Mouse (Mus musculus): ENCODE data around the gene Mrvi1. TPM values are rescaled to one million over a fixed set of nuclear protein-coding genes. Genes with fewer than 3 reads are reported as not detected.

The Mrvi1 gene
- polyA plus RNA-seq, 1 experiment from 2014 or later = 0.79 TPM

DNA sequence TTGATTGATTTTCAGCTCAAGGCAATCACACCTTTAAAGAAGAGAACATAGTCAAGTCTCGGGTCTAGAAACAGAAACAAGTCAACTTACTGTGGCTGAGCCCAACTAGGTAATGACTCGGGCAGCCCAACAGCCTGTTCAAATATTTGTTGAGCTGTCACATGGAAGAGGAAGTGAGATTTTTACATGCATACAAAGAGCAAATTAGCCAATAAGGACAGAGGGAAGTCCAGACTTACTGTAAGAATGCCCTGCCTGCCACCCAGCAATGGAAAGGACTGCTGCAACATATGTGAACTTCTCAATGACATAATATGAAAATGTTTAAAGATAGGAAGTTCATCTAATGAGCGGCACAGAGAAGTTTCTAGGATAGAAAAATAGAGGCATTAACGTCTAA lies 141.9 kb downstream of the Mrvi1 start:
- WGBS = 84% methylated on average over 4 of the region's 4 CpGs
- H3K36me3 ChIP-seq (ENCODE audit: control insufficient read depth, insufficient read depth, low read length) = no peaks in the 10 kb centered on the region
- peaks cover 3% of the 10 kb centered on the region; the same call in 1 of the 2 replicates for H3K4me1 ChIP-seq (ENCODE audit: control insufficient read depth, insufficient read depth, low read length)
- no peak overlapping the region for H3K9ac ChIP-seq (replicated peaks; ENCODE audit: low read depth, low read length)
- ATAC-seq (ENCODE audit: low read depth) = no peak
- H3K4me3 ChIP-seq (ENCODE audit: low read depth, low read length) = no peak overlapping the region
- no peak overlapping the region for H3K27ac ChIP-seq (ENCODE audit: low read depth, low read length)
- no peak overlapping the region for H3K4me2 ChIP-seq (ENCODE audit: low read depth, low read length)
- no peaks in the 10 kb centered on the region for H3K9me3 ChIP-seq (ENCODE audit: control insufficient read depth, low read length)
- no peaks in the 10 kb centered on the region for H3K27me3 ChIP-seq (ENCODE audit: control insufficient read depth, insufficient read depth, low read length)

GRCm38 (mm10) chr7:110834522-110834921 lies 147.7 kb downstream of the Mrvi1 start:
- 48% methylated on average over 3 of the region's 3 CpGs for WGBS
- H3K4me1 ChIP-seq (ENCODE audit: control insufficient read depth, insufficient read depth, low read length) = no peaks in the 10 kb centered on the region
- no peak for ATAC-seq (ENCODE audit: low read depth)
- H3K9ac ChIP-seq (replicated peaks; ENCODE audit: low read depth, low read length) = no peak overlapping the region
- no peaks in the 10 kb centered on the region for H3K36me3 ChIP-seq (ENCODE audit: control insufficient read depth, insufficient read depth, low read length)
- no peak overlapping the region for H3K4me3 ChIP-seq (ENCODE audit: low read depth, low read length)
- no peaks in the 10 kb centered on the region for H3K9me3 ChIP-seq (ENCODE audit: control insufficient read depth, low read length)
- no peak overlapping the region for H3K27ac ChIP-seq (ENCODE audit: low read depth, low read length)
- no peaks in the 10 kb centered on the region for H3K27me3 ChIP-seq (ENCODE audit: control insufficient read depth, insufficient read depth, low read length)
- no peak overlapping the region for H3K4me2 ChIP-seq (ENCODE audit: low read depth, low read length)

DNA sequence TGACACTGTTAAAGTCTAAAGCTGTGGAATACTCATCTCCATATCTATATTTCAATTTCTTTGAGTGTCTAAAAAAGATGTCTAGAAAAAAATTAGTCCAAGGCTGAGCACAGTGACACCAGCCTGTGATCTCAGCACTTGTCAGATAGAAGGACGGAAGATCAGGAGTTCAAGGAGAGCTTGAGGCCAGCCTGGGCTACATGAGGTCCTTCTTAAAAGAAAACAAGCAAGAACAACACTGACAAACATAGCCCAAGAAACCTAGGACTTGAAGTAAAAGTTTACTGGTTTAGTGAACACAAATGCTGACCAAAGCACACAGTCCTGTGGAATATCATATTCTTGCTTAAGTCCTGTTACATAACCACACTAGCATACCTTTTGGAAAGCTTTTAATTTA lies 148.2 kb downstream of the Mrvi1 start:
- H3K4me3 ChIP-seq (ENCODE audit: low read depth, low read length) = no peak overlapping the region

GRCm38 (mm10) chr7:110833024-110833423 lies 149.2 kb downstream of the Mrvi1 start:
- WGBS = 100% methylated on average over 1 of the region's 1 CpGs
- Histone ChIP-seq H3K4me3 (ENCODE audit: low read depth, low read length) (no peak overlapping the region), H3K27ac (ENCODE audit: low read depth, low read length) (no peak overlapping the region), H3K9ac (replicated peaks; ENCODE audit: low read depth, low read length) (no peak overlapping the region), H3K9me3 (ENCODE audit: control insufficient read depth, low read length) (no peaks in the 10 kb centered on the region), H3K4me1 (ENCODE audit: control insufficient read depth, insufficient read depth, low read length) (no peaks in the 10 kb centered on the region), H3K4me2 (ENCODE audit: low read depth, low read length) (no peak overlapping the region), H3K36me3 (ENCODE audit: control insufficient read depth, insufficient read depth, low read length) (0 out of 2 replicates have a peak, but pooled peaks cover 4% of the 10 kb centered on the region), H3K27me3 (ENCODE audit: control insufficient read depth, insufficient read depth, low read length) (no peaks in the 10 kb centered on the region)
- no peak for ATAC-seq (ENCODE audit: low read depth)

More for the DNA sequence above, 148.2 kb downstream of the Mrvi1 start:
- no peaks in the 10 kb centered on the region for H3K27me3 ChIP-seq (ENCODE audit: control insufficient read depth, insufficient read depth, low read length)
- no peak overlapping the region for H3K4me2 ChIP-seq (ENCODE audit: low read depth, low read length)
- no peaks in the 10 kb centered on the region for H3K4me1 ChIP-seq (ENCODE audit: control insufficient read depth, insufficient read depth, low read length)
- no peak overlapping the region for H3K27ac ChIP-seq (ENCODE audit: low read depth, low read length)
- no peak overlapping the region for H3K9ac ChIP-seq (replicated peaks; ENCODE audit: low read depth, low read length)
- 97% methylated on average over 1 of the region's 1 CpGs for WGBS
- no peak for ATAC-seq (ENCODE audit: low read depth)
- H3K9me3 ChIP-seq (ENCODE audit: control insufficient read depth, low read length) = no peaks in the 10 kb centered on the region
- 0 out of 2 replicates have a peak, but pooled peaks cover 2% of the 10 kb centered on the region for H3K36me3 ChIP-seq (ENCODE audit: control insufficient read depth, insufficient read depth, low read length)

GRCm38 (mm10) chr7:110823995-110824953 lies 158.0 kb downstream of the Mrvi1 start:
- ATAC-seq (ENCODE audit: low read depth) = no peak
- Histone ChIP-seq H3K27ac (ENCODE audit: low read depth, low read length) (no peak overlapping the region), H3K4me3 (ENCODE audit: low read depth, low read length) (no peak overlapping the region), H3K9me3 (ENCODE audit: control insufficient read depth, low read length) (no peaks in the 10 kb centered on the region), H3K27me3 (ENCODE audit: control insufficient read depth, insufficient read depth, low read length) (no peaks in the 10 kb centered on the region), H3K4me2 (ENCODE audit: low read depth, low read length) (no peak overlapping the region), H3K36me3 (ENCODE audit: control insufficient read depth, insufficient read depth, low read length) (peaks cover 12% of the 10 kb centered on the region), H3K9ac (replicated peaks; ENCODE audit: low read depth, low read length) (no peak overlapping the region), H3K4me1 (ENCODE audit: control insufficient read depth, insufficient read depth, low read length) (no peaks in the 10 kb centered on the region)
- WGBS = 77% methylated on average over 8 of the region's 8 CpGs

GRCm38 (mm10) chr7:110823593-110823992 lies 158.7 kb downstream of the Mrvi1 start:
- H3K9me3 ChIP-seq (ENCODE audit: control insufficient read depth, low read length) = no peaks in the 10 kb centered on the region
- peaks cover 8% of the 10 kb centered on the region for H3K36me3 ChIP-seq (ENCODE audit: control insufficient read depth, insufficient read depth, low read length)
- H3K9ac ChIP-seq (replicated peaks; ENCODE audit: low read depth, low read length) = no peak overlapping the region
- H3K27me3 ChIP-seq (ENCODE audit: control insufficient read depth, insufficient read depth, low read length) = no peaks in the 10 kb centered on the region
- H3K4me1 ChIP-seq (ENCODE audit: control insufficient read depth, insufficient read depth, low read length) = no peaks in the 10 kb centered on the region
- H3K4me3 ChIP-seq (ENCODE audit: low read depth, low read length) = no peak overlapping the region
- WGBS = 71% methylated on average over 4 of the region's 4 CpGs
- H3K27ac ChIP-seq (ENCODE audit: low read depth, low read length) = no peak overlapping the region
- no peak overlapping the region for H3K4me2 ChIP-seq (ENCODE audit: low read depth, low read length)
- ATAC-seq (ENCODE audit: low read depth) = no peak

- H3K27me3 ChIP-seq (ENCODE audit: control insufficient read depth, insufficient read depth, low read length) = no peaks in the 10 kb centered on the region
- H3K4me3 ChIP-seq (ENCODE audit: low read depth, low read length) = no peak overlapping the region
- no peak overlapping the region for H3K9ac ChIP-seq (replicated peaks; ENCODE audit: low read depth, low read length)
- WGBS = 87% methylated on average over 8 of the region's 8 CpGs
- no peak overlapping the region for H3K4me2 ChIP-seq (ENCODE audit: low read depth, low read length)
- ATAC-seq (ENCODE audit: low read depth) = no peak
- H3K27ac ChIP-seq (ENCODE audit: low read depth, low read length) = no peak overlapping the region
- H3K4me1 ChIP-seq (ENCODE audit: control insufficient read depth, insufficient read depth, low read length) = no peaks in the 10 kb centered on the region
- H3K36me3 ChIP-seq (ENCODE audit: control insufficient read depth, insufficient read depth, low read length) = peaks cover 8% of the 10 kb centered on the region
- no peaks in the 10 kb centered on the region for H3K9me3 ChIP-seq (ENCODE audit: control insufficient read depth, low read length)
Measured at GRCm38 (mm10) chr7:110823076-110823475, 159.2 kb downstream of the Mrvi1 start.

DNA sequence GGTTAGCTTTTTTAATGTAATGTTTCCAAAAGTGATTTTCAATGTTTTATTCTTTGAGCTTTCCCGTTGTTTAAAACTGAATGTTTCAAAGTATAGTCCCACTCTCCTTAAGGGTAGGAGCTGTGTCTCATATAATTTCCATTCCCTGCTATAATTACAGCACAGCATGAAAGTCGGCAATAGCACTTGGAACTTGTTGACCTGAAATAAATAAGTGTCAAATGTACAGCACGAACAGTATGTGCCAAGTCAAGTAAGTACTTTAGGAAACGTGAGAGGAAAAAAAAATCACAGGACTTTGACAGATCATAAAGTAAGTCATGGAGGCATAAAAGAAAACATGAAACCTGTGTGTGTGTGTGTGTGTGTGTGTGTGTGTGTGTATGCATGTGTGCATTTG lies 160.2 kb downstream of the Mrvi1 start:
- no peaks in the 10 kb centered on the region for H3K27me3 ChIP-seq (ENCODE audit: control insufficient read depth, insufficient read depth, low read length)
- H3K9me3 ChIP-seq (ENCODE audit: control insufficient read depth, low read length) = no peaks in the 10 kb centered on the region
- H3K9ac ChIP-seq (replicated peaks; ENCODE audit: low read depth, low read length) = no peak overlapping the region
- H3K4me2 ChIP-seq (ENCODE audit: low read depth, low read length) = no peak overlapping the region
- H3K4me1 ChIP-seq (ENCODE audit: control insufficient read depth, insufficient read depth, low read length) = no peaks in the 10 kb centered on the region
- no peak overlapping the region for H3K4me3 ChIP-seq (ENCODE audit: low read depth, low read length)
- peaks cover 8% of the 10 kb centered on the region for H3K36me3 ChIP-seq (ENCODE audit: control insufficient read depth, insufficient read depth, low read length)
- no peak overlapping the region for H3K27ac ChIP-seq (ENCODE audit: low read depth, low read length)
- 56% methylated on average over 4 of the region's 4 CpGs for WGBS
- no peak for ATAC-seq (ENCODE audit: low read depth)

DNA sequence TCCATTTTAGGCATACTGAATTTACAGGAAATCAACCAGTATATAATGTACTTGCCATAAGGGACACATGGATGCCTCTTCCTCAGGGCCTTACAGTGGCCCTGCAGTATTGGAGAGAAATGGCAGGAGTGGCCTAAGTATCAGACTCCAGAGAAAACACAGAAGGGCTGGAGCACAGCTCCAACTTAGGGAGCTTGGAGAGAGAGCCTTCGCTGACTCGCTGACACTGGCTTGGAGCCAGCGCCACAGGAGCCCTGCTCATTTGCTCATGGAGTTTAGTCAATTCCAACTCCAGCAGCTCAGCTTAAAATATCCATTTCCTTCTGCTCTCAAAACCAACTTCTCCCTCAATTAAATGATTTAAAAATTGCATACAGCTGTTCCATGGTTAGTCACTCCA lies 160.6 kb downstream of the Mrvi1 start:
- no peak overlapping the region for H3K27ac ChIP-seq (ENCODE audit: low read depth, low read length)

More for the DNA sequence above, 160.6 kb downstream of the Mrvi1 start:
- no peak for ATAC-seq (ENCODE audit: low read depth)
- Histone ChIP-seq H3K4me2 (ENCODE audit: low read depth, low read length) (no peak overlapping the region), H3K36me3 (ENCODE audit: control insufficient read depth, insufficient read depth, low read length) (peaks cover 8% of the 10 kb centered on the region), H3K4me1 (ENCODE audit: control insufficient read depth, insufficient read depth, low read length) (no peaks in the 10 kb centered on the region), H3K9ac (replicated peaks; ENCODE audit: low read depth, low read length) (no peak overlapping the region), H3K4me3 (ENCODE audit: low read depth, low read length) (no peak overlapping the region), H3K27me3 (ENCODE audit: control insufficient read depth, insufficient read depth, low read length) (no peaks in the 10 kb centered on the region), H3K9me3 (ENCODE audit: control insufficient read depth, low read length) (no peaks in the 10 kb centered on the region)
- WGBS = 41% methylated on average over 3 of the region's 3 CpGs
